Mouse (Mus musculus) thymus, postnatal 10 days (tissue): ENCODE data around the gene Obscn.
A peak's percentile ranks its signal among the peaks of the same experiment; 100 is the strongest.
"Not testable (repeated sequence)": the region's sequence is repeated elsewhere in the genome, so short reads cannot be mapped to it uniquely, and the experiment has no call there.

Experiments
- DNase-seq, 2 experiments: peaks; one replicate each; pipeline ENCODE4 v3.0.0; 2021; ENCODE audit warnings: low spot score in 2 of 2

The Obscn gene

GRCm38 (mm10) chr11:58961364-58962177, 174.6 kb downstream of the Obscn start:
- no peak for DNase-seq

DNA sequence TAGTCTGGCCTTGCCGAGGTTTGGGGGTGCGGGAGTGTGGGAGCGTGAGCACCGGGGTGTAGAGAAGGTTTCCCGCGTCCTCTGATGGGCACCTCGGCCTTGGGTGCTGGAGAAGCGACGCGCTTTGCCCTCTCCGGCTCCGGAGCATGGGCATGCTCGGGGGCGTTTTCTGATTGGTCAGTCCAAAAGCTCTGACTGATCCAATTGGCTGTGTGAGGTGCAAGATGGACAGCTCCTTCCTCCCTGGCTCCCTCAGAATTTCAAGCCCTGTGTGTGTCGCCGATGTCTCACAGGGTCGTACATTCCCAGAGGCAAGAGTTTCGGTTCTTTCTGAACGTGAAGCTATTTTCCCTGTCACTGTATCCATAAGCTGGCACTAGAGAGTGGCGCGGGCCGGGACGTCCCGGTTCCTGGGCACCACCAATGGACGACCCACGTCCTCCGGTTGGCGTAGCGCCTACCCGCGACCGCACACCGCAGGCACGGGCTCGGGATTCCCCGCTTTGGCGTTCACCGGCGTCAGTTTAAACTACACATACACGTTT, 176.2 kb downstream of the Obscn start:
- DNase-seq = peak; percentile 56 to 58

DNA sequence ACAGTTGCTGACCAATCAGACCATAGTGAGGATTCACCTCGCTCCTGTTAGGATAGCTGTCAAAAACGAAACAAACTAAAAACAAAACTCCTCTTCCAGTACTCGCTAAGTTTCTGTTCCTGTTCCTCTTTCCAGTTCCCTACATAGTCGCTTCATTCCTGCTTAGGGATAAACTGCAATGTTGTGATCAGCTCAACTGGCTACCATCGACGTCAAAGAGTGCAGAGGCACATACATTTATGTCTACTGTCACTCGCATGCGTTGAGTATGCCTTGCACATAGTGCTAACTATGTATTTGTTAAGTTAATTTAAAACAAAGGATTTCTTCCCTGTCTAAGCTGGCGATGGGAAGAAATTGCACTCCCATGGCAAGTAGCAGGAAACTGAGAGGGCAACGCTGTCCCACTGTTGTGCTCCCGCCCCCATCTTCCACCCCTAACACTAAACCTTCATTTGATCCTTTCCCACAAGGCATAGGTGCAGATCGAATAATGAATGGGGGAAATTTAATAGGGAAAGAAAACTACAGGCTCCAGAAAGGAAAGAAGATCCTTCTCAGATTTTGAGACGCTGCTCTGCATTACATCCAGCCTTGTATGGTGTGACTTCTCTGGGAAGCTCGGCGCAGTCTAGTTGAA, 176.9 kb downstream of the Obscn start:
- DNase-seq = no peak

GRCm38 (mm10) chr11:58958536-58958935, 177.7 kb downstream of the Obscn start:
- DNase-seq = no peak

DNA sequence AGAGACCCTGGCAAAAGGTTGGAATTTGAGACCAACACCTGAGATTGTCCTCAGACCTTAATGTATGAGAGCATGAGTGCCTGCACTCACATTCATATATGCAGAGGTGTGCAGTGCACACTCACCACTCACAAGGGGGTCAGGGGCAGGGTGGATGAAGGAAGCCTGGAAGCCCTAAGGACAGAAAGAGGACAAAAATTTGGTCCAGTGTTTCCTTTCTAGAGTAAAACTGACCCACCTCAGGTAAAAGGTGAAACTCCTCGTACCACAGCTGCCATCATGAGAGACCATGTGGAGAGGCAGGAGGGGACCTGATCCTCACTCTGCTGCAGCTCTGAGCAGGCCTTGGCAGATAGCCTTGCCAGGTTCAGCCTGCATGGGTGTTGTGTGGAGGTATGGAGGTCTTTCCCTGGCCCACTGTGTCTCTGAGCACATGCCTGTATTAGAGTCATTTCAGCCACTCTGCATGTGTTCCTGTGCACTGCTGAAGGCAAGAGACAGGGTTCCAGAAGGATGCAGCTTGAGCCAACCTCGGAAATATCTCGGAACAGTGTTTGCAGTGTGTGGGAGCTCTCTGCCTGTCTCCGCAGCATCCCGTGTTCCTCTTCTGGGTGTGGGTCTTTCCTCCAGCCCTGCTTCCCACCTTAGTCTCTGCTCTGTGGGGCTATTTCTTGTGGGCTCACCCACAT, 178.8 kb downstream of the Obscn start:
- no peak for DNase-seq

DNA sequence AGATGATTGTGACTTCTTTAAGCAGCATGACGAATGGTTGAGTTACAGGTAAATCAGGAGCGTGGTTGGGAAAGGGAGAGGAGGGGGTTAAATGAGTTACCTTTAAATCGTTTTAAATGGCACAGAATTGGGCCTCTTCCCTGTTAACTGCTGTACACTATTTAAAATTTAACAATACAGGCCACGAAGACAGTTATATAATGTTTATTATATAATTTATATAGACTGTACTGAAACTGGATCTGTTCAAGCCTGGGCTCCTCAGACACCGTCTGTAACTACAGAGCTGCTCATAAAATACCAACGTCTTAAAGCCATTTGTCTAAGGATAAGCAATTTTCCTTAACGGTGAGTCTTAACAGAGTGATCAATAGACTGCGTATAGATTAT, 180.3 kb downstream of the Obscn start:
- DNase-seq = no peak

- DNase-seq = peak in 1 of 2 experiments; percentile 22
These were observed 180.9 kb downstream of the Obscn start for GRCm38 (mm10) chr11:58955143-58955867.

DNA sequence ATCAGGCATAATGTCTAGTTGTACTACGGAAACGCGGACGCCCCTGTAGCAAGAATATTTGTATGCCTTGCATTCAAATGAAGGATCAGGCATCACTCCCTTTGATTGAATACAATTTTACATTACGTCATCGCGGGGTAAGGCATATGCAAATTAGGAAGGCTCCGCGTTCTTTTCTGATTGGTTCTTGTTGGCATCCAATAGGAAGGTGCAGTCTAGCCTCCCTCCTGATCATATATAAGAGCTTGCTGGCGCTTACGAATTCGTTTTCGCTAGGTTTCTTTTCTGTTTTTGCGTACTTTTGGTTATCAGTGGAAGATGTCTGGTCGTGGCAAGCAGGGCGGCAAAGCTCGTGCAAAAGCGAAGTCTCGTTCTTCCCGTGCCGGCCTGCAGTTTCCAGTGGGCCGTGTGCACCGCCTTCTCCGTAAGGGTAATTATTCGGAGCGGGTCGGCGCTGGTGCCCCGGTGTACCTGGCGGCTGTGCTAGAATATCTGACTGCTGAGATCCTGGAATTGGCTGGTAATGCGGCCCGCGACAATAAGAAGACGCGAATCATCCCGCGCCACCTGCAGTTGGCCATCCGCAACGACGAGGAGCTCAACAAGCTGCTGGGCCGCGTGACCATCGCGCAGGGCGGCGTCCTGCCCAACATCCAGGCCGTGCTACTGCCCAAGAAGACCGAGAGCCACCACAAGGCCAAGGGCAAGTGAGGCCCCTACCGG, 181.6 kb downstream of the Obscn start, which contains the start of the genes Hist3h2a and Trim17:
Hist3h2a (plus strand) TSS at position 266 of the 723 bp plus-strand sequence.
Trim17 (plus strand) TSS at position 266 of the 723 bp plus-strand sequence.
- DNase-seq = peak; percentile 89 to 90

DNA sequence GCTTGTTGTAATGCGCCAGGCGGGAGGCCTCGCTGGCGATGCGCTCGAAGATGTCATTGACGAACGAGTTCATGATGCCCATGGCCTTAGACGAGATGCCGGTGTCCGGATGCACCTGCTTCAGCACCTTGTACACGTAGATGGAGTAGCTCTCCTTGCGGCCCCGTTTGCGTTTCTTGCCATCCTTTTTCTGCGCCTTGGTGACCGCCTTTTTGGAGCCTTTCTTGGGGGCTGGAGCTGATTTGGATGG, 182.1 kb downstream of the Obscn start:
- DNase-seq = not testable (repeated sequence)

DNA sequence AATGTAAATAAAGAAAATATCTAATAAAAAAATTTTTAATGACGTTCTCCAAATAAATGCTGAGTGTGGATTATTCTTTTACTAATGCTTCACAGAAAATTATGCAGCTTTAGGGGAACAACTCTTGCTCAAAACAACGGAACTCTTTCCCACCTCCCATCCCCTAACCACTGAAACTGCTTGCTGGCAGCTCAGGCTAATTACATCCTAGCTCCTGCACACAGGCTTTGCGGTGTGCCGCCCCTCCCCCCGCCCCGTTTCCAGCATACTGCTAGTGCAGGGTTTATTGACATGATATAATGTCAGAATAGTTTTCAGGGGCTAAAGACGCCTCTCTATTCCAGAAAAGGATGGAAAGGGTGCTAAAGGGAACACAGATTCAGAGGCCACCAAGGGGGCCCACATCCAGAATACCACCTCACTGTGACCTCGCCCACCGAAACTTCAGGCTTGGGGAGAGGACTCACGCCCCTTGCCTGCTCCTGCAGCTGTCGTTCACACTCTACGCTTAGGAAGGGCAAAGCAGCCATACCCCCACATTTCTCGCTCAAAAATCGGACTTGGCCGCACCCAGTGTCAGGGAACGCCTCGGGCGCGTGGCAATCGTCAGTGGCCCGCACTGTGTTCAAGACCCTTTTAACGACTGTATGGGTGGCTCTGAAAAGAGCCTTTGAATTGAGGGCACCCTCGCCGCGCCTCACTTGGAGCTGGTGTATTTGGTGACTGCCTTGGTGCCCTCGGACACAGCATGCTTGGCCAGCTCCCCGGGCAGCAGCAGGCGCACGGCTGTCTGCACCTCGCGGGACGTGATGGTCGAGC, 182.6 kb downstream of the Obscn start:
- peak; percentile 41 to 51 for DNase-seq

DNA sequence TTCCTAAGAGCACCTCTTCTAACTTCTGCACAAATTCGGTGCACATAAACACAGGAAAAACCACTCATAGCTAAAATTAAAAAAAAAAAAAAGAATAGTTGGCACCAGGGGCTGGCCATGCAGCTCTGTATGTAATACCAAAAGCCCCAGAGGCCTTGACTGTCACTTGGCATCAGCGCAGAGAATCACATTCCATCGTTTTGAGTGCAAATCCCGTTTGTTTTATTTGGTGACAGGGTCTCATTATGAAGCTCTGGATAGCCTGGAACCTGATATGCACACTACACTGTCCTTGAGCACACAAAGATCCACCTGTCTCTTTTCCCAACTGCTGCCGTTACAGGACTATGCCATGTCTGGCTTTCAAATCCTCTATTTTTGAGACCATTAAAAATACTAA, 185.0 kb downstream of the Obscn start:
- no peak for DNase-seq

- peak; percentile 25 to 38 for DNase-seq
These were observed 186.4 kb downstream of the Obscn start for GRCm38 (mm10) chr11:58949480-58950431.

DNA sequence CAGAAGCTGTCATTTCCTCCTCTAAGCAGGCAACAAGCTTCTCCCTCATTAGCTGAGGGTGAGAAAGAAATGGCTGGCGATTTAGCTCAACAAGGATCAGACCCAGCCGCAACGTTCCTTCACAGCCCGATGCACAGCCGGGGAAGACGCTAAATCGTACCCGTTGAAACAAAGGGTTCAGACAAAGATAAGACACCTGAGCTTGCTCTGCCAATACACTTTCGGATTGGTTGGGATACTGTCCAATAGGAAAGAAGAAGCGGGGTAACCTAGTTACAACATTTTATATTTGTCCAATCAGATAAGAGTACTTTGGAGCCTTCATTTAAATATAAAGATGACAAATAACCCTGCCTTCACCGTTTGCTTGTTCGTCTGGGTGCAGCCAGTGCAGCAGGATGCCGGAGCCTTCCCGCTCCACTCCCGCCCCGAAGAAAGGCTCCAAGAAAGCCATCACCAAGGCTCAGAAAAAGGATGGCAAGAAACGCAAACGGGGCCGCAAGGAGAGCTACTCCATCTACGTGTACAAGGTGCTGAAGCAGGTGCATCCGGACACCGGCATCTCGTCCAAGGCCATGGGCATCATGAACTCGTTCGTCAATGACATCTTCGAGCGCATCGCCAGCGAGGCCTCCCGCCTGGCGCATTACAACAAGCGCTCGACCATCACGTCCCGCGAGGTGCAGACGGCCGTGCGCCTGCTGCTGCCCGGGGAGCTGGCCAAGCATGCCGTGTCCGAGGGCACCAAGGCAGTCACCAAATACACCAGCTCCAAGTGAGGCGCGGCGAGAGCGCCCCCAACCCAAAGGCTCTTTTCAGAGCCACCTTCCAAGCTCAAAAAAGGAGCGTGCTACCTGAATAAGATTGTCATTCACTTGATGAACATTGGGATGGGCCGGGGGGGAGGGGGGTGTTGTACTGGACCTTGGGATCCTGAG, 187.4 kb downstream of the Obscn start, which contains the start of gene Hist3h2ba:
Hist3h2ba (plus strand) TSS at position 379 of the 938 bp plus-strand sequence.
- peak; percentile 78 to 80 for DNase-seq

DNA sequence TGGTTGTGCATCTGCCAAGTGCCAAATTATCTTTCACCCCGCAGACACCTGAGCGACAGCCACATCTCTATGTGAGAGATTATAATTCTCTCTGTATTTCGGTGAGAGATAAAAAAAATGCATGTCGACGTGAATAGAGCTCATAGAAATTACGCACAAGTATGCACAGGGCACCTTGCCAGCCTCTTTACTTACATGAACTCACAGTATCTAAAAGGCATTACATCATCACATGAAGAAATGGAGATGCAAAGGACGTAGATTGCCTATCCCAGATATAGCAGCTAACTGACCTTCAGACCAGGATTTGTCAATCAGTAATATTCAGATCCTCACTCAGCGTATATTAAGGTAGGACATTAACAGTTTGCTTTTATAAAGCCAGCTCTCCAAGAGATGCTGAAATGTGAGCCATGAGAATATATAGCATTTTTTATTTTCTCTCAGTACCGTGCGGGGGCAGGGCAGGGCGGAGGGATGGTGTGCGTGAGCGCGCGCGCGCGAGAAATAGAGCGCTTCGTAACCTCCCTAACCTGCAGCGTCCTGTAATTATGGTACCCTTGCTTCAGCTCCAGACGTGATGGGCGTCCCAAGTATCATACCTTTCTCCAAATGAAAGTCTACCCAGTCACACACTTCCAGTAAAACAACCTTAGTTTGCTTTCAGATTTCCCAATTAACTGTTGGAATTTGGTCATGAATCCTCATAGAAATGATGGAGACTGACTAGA, 188.2 kb downstream of the Obscn start:
- DNase-seq = peak; percentile 56 to 59

GRCm38 (mm10) chr11:58947306-58947705, 188.9 kb downstream of the Obscn start:
- no peak for DNase-seq
